Mouse (Mus musculus) heart, postnatal 0 days (tissue): ENCODE data around the gene Rasgrf2.

Source experiments
- CTCF ChIP-seq: IDR thresholded peaks from 2 replicates; pipeline ENCODE4 v1.5.1; 2016; ENCODE audit warnings: antibody characterized with exemption, control low read depth, low read depth
- EP300 ChIP-seq: IDR thresholded peaks from 2 replicates; pipeline ENCODE4 v1.6.1; 2016; ENCODE audit warnings: antibody characterized with exemption, low read depth

DNA sequence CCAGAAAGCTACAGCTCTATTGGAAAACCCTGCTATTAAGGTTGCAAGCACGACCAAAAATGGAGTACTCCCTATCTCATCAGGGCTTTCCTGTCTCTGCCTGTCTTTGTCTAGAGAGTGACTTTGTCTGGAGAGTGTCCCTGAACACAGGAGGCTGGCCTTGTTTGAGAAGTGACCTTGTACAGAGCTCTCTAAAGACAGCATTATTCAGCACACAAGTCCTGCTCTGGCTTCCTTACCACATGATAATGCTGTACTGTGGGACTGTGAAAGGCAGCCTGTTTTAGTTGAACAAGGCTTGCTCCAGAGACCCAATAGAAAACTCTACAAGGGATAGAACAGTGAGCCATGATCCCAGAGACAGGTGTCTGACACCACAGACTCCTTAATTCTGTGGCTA is 235.0 kb downstream of the Rasgrf2 start:
- no peak for TF ChIP-seq CTCF
- no peak for TF ChIP-seq EP300
